Mouse (Mus musculus): Measurements from ENCODE around the gene Nfe2l2. TPM values are rescaled to one million over a fixed set of nuclear protein-coding genes. Genes with fewer than 3 reads are reported as not detected.

Nfe2l2 gene
- polyA plus RNA-seq, 1 experiment from 2014 or later, result 56.1 TPM

DNA sequence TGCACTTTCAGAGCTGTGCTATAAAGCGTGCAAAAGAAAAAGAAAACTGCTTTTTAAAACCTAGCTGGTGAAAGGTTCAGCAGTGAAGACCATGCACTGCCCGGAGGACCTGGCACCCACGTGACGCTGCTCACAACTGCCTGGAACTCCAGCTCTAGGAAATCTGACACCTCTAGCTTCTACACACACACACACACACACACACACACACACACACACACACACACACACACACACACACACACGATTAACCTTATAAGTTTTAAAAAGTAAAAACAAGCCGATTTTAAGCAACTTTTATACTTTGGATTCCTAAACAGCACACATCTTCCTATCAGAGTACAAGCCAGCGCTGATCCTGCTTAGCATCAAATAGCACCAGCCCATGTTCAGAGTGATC lies 23.0 kb downstream of the Nfe2l2 start:
- Histone ChIP-seq H3K4me3 (replicated peaks) (no peak overlapping the region), H3K4me1 (peaks cover 20% of the 10 kb centered on the region), H3K9me3 (replicated peaks) (no peaks in the 10 kb centered on the region), H3K27me3 (no peaks in the 10 kb centered on the region), H3K27ac (replicated peaks) (peak overlapping the region; percentile 44; the same call in 1 of the 2 replicates), H3K4me2 (replicated peaks) (no peak overlapping the region), H3K9ac (no peak overlapping the region), H3K36me3 (peaks cover 21% of the 10 kb centered on the region)
- 26% methylated on average over 7 of the region's 7 CpGs for WGBS
- 0 out of 2 replicates have a peak, but pooled peaks have one; percentile 43 for ATAC-seq (ENCODE audit: insufficient number of reproducible peaks, low FRiP score, low TSS enrichment, low read depth)

DNA sequence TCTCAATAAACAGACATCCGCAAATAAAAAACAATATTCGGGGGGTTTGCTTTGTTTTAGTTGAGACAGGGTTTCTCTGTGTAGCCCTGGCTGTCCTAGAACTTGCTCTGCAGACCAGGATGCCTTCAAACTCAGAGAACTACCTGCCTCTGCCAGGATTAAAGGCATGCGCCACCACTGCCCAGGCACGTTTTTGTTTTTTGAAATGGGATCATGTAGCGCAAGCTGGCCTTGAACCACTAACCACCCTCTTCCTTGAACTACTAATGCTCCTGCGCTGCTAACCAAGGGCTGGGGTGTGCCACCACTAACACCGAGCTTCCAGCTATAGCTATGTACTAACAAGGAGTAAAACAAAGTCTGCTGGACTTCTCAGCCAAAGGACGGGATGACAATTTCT lies 24.5 kb downstream of the Nfe2l2 start:
- H3K4me2 ChIP-seq (replicated peaks), result no peak overlapping the region
- H3K9ac ChIP-seq, result no peak overlapping the region

DNA sequence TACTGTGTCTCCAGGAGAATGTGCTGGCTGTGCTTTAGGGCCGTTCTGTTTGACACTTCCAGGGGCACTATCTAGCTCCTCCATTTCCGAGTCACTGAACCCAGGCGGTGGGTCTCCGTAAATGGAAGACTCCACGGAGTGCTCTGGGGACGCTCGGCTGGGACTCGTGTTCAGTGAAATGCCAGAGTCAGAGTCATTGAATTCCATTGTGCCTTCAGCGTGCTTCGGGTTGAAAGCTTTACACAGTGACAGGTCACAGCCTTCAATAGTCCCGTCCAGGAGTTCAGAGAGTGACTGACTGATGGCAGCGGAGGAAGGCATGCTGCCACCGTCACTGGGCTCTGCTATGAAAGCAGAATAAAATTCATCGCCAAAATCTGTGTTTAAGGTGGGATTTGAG lies 27.9 kb downstream of the Nfe2l2 start:
- Histone ChIP-seq H3K27me3 (no peaks in the 10 kb centered on the region), H3K27ac (replicated peaks) (no peak overlapping the region), H3K9ac (no peak overlapping the region), H3K4me2 (replicated peaks) (no peak overlapping the region), H3K36me3 (peaks cover 43% of the 10 kb centered on the region), H3K4me1 (peaks cover 6% of the 10 kb centered on the region), H3K4me3 (replicated peaks) (no peak overlapping the region), H3K9me3 (replicated peaks) (no peaks in the 10 kb centered on the region)
- WGBS, result 90% methylated on average over 14 of the region's 14 CpGs
- no peak for ATAC-seq (ENCODE audit: insufficient number of reproducible peaks, low FRiP score, low TSS enrichment, low read depth)

More for the DNA sequence above, 24.5 kb downstream of the Nfe2l2 start:
- Histone ChIP-seq H3K27ac (replicated peaks) (no peak overlapping the region), H3K9me3 (replicated peaks) (no peaks in the 10 kb centered on the region), H3K27me3 (no peaks in the 10 kb centered on the region), H3K4me1 (peaks cover 16% of the 10 kb centered on the region), H3K36me3 (peaks cover 32% of the 10 kb centered on the region), H3K4me3 (replicated peaks) (no peak overlapping the region)
- ATAC-seq (ENCODE audit: insufficient number of reproducible peaks, low FRiP score, low TSS enrichment, low read depth), result no peak
- 81% methylated on average over 8 of the region's 8 CpGs for WGBS

DNA sequence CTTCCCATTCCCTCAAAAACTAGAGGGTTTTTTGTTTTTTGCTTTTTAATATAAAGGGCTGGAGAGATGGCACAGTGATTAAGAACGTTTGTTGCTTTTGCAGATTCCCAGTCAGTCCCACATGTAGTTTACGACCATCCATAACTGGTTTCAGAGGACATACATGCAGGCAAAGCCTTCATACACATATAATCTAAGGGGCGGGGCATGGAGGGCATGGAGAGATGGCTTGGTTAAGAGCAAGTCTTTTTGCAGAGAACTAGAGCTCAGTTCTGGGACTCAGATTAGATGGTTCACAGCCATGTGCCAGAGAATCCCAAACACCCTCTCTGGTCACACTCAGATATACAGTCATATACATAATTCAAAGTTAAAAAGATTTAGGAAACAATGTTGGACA lies 31.9 kb downstream of the Nfe2l2 start:
- H3K4me2 ChIP-seq (replicated peaks), result no peak overlapping the region
- WGBS, result 66% methylated on average over 3 of the region's 3 CpGs
- H3K27me3 ChIP-seq, result no peaks in the 10 kb centered on the region

DNA sequence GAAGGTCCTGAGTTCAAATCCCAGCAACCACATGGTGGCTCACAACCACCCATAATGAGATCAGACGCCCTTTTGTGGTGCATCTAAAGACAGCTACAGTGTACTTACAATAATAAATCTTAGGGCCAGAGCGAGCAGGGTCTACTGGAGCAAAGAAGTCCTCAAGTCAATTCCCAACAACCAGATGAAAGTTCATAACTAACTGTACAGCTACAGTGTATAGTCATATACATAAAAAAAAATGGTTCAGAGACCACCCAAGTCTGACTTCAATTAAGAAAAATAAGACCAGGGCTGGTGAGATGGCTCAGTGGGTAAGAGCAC lies 33.1 kb downstream of the Nfe2l2 start:
- Histone ChIP-seq H3K36me3 (peaks cover 20% of the 10 kb centered on the region), H3K4me3 (replicated peaks) (no peak overlapping the region), H3K9ac (no peak overlapping the region), H3K27me3 (no peaks in the 10 kb centered on the region), H3K4me1 (no peaks in the 10 kb centered on the region), H3K27ac (replicated peaks) (no peak overlapping the region), H3K4me2 (replicated peaks) (no peak overlapping the region), H3K9me3 (replicated peaks) (no peaks in the 10 kb centered on the region)
- WGBS, result 83% methylated on average over 2 of the region's 2 CpGs
- ATAC-seq (ENCODE audit: insufficient number of reproducible peaks, low FRiP score, low TSS enrichment, low read depth), result no peak

More for the DNA sequence above, 31.9 kb downstream of the Nfe2l2 start:
- no peaks in the 10 kb centered on the region for H3K4me1 ChIP-seq
- H3K27ac ChIP-seq (replicated peaks), result no peak overlapping the region
- no peaks in the 10 kb centered on the region for H3K9me3 ChIP-seq (replicated peaks)
- H3K9ac ChIP-seq, result no peak overlapping the region
- H3K4me3 ChIP-seq (replicated peaks), result no peak overlapping the region
- ATAC-seq (ENCODE audit: insufficient number of reproducible peaks, low FRiP score, low TSS enrichment, low read depth), result no peak
- peaks cover 31% of the 10 kb centered on the region for H3K36me3 ChIP-seq

DNA sequence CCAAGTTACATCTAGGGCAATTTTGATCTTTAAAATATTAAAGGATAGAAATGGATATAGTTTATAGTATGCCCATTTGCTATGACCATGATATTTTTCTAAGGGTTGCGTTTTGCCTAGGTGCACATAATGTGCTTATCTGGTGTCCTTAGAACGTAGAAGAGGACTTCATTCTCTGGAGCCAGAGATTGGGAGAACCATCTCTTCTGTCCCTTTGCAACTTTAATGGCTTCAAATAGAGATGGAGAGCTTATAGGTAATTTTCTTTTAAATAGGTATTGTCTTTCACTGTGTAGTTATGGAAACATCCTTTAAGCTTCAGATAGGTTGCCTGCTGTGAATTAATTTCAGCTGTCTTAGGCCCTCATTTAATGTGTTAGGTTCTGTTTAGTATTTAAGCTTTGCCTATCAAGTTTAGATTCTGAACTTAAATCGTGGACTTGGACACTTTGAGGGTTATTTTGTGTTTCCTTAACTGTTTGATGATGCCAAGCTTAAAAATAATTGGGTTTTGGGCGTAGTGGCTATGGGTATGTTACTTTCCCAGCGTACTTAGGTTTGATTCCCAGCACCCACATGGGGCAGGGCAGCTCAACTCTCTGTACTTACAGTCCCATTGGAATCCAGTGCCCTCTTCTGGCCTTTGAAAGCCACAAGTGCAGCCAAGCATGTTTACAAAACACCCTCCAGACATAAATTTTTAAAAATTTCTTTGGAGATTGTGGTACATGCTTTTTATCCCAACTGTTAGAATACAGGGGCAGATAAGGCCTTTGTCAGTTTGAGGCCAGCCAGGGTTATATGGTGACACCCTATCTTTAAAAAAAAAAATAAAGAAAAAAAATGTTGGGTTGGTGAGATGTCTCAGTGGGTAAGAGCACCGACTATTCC lies 33.8 kb downstream of the Nfe2l2 start:
- Histone ChIP-seq H3K27ac (replicated peaks) (no peak overlapping the region), H3K27me3 (no peaks in the 10 kb centered on the region), H3K4me1 (no peaks in the 10 kb centered on the region), H3K36me3 (peaks cover 14% of the 10 kb centered on the region), H3K4me3 (replicated peaks) (no peak overlapping the region), H3K4me2 (replicated peaks) (no peak overlapping the region), H3K9ac (no peak overlapping the region), H3K9me3 (replicated peaks) (no peaks in the 10 kb centered on the region)
- 76% methylated on average over 6 of the region's 6 CpGs for WGBS
- no peak; the same call in 1 of the 2 replicates for ATAC-seq (ENCODE audit: insufficient number of reproducible peaks, low FRiP score, low TSS enrichment, low read depth)

DNA sequence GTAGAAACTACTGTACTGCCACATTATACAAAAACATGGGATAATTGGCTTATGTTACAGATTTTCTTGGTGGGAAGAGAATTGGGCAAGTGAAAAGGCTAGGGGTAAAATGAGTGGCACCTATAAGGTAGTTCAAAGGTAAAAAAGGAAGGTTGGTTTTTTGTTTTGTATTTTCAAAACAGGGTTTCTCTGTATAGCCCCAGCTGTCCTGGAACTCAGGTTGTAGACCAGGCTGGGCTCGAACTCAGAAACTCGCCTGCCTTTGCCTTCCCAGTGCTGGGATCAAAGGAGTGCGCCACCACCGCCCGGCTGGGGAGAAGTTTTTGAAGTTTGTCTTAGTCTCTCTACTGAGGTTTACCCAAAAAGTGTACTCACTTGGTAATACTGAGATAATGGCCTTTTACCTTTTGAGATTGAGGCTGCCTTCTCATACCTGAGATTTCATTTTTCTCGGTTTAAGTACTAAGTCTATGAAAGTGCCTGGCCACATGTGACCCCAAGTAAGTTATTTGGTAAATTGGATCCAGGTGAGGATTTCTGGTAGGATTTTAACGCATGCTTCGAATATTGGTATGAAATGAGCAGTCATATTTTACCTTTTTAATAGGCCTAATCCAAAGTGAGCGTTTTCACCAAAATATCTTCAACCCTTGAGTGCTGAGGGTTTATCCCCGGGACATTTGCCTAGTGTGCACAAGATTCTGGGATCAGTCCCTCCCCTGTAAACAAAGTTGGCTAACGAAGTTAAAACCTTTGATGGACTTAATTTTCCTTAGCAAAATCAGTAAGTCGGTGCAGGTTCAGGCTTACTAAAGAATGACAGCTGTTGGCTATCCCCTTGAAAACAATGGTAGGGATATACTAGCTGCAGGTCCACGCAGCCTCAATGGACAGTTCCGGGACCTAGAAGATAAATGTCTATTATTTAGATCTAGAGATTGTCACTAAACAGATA lies 34.7 kb downstream of the Nfe2l2 start:
- Histone ChIP-seq H3K36me3 (peaks cover 12% of the 10 kb centered on the region), H3K27me3 (no peaks in the 10 kb centered on the region), H3K27ac (replicated peaks) (no peak overlapping the region), H3K4me3 (replicated peaks) (no peak overlapping the region), H3K4me2 (replicated peaks) (no peak overlapping the region), H3K9me3 (replicated peaks) (no peaks in the 10 kb centered on the region), H3K9ac (no peak overlapping the region), H3K4me1 (no peaks in the 10 kb centered on the region)
- ATAC-seq (ENCODE audit: insufficient number of reproducible peaks, low FRiP score, low TSS enrichment, low read depth), result no peak; the same call in 1 of the 2 replicates
- 31% methylated on average over 14 of the region's 14 CpGs for WGBS

DNA sequence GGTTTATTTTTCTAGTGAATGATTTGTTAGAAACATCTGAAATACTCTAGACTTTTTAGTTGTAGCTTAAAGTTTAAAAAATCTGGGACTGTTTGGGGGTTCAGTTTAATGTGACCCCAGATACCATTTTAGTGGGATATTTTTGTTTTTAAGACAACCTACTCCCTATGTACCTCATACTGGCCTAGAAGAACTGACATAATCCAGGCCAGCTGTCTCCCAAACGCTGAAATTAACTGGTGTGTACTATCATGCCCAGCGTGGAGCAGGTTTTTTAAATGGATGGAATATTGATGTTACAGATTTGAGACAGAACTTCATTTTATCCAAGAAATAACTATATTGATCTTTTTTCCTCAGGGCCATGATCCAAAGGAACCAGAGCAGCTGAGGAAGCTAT lies 43.3 kb downstream of the Nfe2l2 start:
- Histone ChIP-seq H3K4me1 (peaks cover 6% of the 10 kb centered on the region), H3K36me3 (peaks cover 26% of the 10 kb centered on the region), H3K9ac (peak overlapping the region; percentile 90; the same call in 1 of the 2 replicates), H3K4me3 (replicated peaks) (peak overlapping the region; percentile 84), H3K27ac (replicated peaks) (peak overlapping the region; percentile 98; the same call in 1 of the 2 replicates), H3K27me3 (no peaks in the 10 kb centered on the region), H3K4me2 (replicated peaks) (peak overlapping the region; percentile 68), H3K9me3 (replicated peaks) (no peaks in the 10 kb centered on the region)
- ATAC-seq (ENCODE audit: insufficient number of reproducible peaks, low FRiP score, low TSS enrichment, low read depth), result no peak
- whole genome bisulfite sequencing, result 11% methylated on average over 2 of the region's 2 CpGs

DNA sequence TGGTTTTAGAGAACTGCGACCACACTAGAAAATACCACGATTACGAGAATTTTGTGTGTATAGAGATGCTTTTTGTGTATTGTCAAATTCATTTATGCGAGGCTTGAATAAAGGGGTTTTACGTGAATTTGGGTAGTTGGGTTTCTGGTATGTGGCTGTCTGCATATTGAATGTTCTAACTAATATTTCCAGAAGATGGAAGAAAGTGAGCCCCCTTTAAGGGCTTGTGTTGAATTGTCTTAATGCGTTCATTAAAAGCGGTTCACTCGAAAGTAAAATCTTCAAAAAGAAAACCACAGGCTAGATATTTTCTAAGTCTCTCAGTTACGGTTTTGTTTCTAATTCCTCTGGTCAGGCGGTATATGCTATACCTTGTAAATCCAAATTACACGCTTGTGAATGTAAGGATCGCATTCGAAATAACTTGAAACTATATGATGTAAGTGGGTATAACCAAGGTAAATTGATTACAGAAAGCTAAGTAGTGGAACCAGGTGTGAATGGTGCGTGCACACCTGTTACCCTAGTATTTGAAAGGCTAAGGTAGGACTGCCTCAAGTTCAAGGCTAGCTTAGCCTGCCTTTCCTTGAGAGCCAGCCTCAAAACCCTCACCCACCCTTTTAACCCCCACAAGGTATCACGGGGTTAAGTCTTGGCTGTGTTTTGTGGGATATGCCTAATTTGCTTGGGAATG lies 44.0 kb downstream of the Nfe2l2 start:
- H3K36me3 ChIP-seq, result peaks cover 26% of the 10 kb centered on the region
- no peaks in the 10 kb centered on the region for H3K27me3 ChIP-seq
- peak overlapping the region; percentile 84 for H3K4me3 ChIP-seq (replicated peaks)
- peaks cover 6% of the 10 kb centered on the region for H3K4me1 ChIP-seq
- WGBS, result under 1% methylated on average over 15 of the region's 15 CpGs
- H3K9ac ChIP-seq, result peak overlapping the region; percentile 90
- peak overlapping the region; percentile 98 for H3K27ac ChIP-seq (replicated peaks)
- no peaks in the 10 kb centered on the region for H3K9me3 ChIP-seq (replicated peaks)
- peak overlapping the region; percentile 68 for H3K4me2 ChIP-seq (replicated peaks)
- no peak for ATAC-seq (ENCODE audit: insufficient number of reproducible peaks, low FRiP score, low TSS enrichment, low read depth)

DNA sequence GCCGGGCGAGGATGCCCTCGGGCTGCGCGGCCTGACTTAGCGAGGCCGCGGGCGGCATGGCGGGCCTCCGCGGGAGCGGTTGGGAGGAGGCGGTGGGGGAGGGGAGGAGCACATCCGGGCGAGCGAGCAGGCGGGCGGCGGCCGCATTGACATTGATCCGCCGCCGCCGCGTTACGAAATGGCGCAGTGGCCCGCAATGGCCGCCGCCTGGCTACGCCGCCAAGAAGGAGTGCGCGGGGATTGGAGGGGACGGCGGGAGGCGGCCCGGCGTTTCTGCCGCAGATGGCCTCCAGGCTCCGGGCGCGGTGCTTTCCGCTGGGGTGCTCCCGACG lies 44.8 kb downstream of the Nfe2l2 start:
- Histone ChIP-seq H3K36me3 (peaks cover 22% of the 10 kb centered on the region), H3K4me1 (peaks cover 6% of the 10 kb centered on the region), H3K4me2 (replicated peaks) (peak overlapping the region; percentile 68; the same call in 1 of the 2 replicates), H3K9me3 (replicated peaks) (no peaks in the 10 kb centered on the region), H3K27me3 (no peaks in the 10 kb centered on the region), H3K4me3 (replicated peaks) (peak overlapping the region; percentile 84), H3K27ac (replicated peaks) (peak overlapping the region; percentile 98), H3K9ac (peak overlapping the region; percentile 90)
- ATAC-seq (ENCODE audit: insufficient number of reproducible peaks, low FRiP score, low TSS enrichment, low read depth), result peak; percentile 72
- under 1% methylated on average over 47 of the region's 47 CpGs for WGBS
